Comparison of ENCODE assay signal across 23 mouse cellular contexts in genomic region chr4:55216175-55216545, GRCm38 (mm10).
A peak's percentile ranks its signal among the peaks of the same experiment; 100 is the strongest.
DNase-seq lines count a peak whose midpoint lies in the region; ATAC-seq and TF ChIP-seq lines count a peak whose summit lies in the region.
"Had no signal": no experiment of that assay in that cellular context is flagged by ENCODE, and none has a peak within 500 bp of the region (broad histone marks: within the 10 kb centered on the region; RNA-seq: fewer than 3 reads in every experiment).

No protein-coding gene starts in this region.

- peak overlapping the region; percentile 10; the same call in 1 of the 2 replicates for H3K9ac ChIP-seq in forebrain, embryonic 11.5 days (ENCODE audit: low read length)
- no peak overlapping the region for H3K9ac ChIP-seq in forebrain, embryonic 14.5 days (ENCODE audit: low read length)
- no peak overlapping the region for H3K9ac ChIP-seq in hindbrain, postnatal 0 days (replicated peaks; ENCODE audit: low read length)
- no peak overlapping the region for H3K9ac ChIP-seq in hindbrain, embryonic 16.5 days (ENCODE audit: low read depth, low read length)
- no peak overlapping the region for H3K9ac ChIP-seq in midbrain, embryonic 15.5 days
- no peak overlapping the region for H3K9ac ChIP-seq in midbrain, embryonic 13.5 days (replicated peaks)
- H3K9ac ChIP-seq in embryonic facial prominence, embryonic 14.5 days (ENCODE audit: low read depth, low read length) = no peak overlapping the region
- H3K9ac ChIP-seq: forebrain, embryonic 12.5 days; heart, embryonic 15.5 days; liver, postnatal 0 days had no signal

- H3K4me1 ChIP-seq in forebrain, embryonic 11.5 days (replicated peaks; ENCODE audit: control insufficient read depth, insufficient read depth, low read length) = peaks cover 5% of the 10 kb centered on the region; the same call in 1 of the 2 replicates
- H3K4me1 ChIP-seq in forebrain, embryonic 14.5 days (ENCODE audit: control insufficient read depth, insufficient read depth, low read length) = peaks cover 6% of the 10 kb centered on the region; the same call in 1 of the 2 replicates
- peaks cover 4% of the 10 kb centered on the region; the same call in 1 of the 2 replicates for H3K4me1 ChIP-seq in hindbrain, postnatal 0 days (ENCODE audit: insufficient read depth, low read length)
- H3K4me1 ChIP-seq in hindbrain, embryonic 16.5 days (ENCODE audit: control insufficient read depth, insufficient read depth, low read depth, low read length) = no peaks in the 10 kb centered on the region
- peaks cover 5% of the 10 kb centered on the region for H3K4me1 ChIP-seq in midbrain, embryonic 15.5 days
- peaks cover 13% of the 10 kb centered on the region for H3K4me1 ChIP-seq in midbrain, embryonic 13.5 days (replicated peaks)
- peaks cover 13% of the 10 kb centered on the region for H3K4me1 ChIP-seq in embryonic facial prominence, embryonic 14.5 days (ENCODE audit: control insufficient read depth, insufficient read depth, low read length)
- H3K4me1 ChIP-seq: heart, embryonic 15.5 days; megakaryocyte, embryonic 14.5 days had no signal

- no peaks in the 10 kb centered on the region for H3K36me3 ChIP-seq in forebrain, embryonic 11.5 days (ENCODE audit: control insufficient read depth, insufficient read depth, low read length)
- H3K36me3 ChIP-seq in forebrain, embryonic 14.5 days (ENCODE audit: control insufficient read depth, insufficient read depth, low read length) = no peaks in the 10 kb centered on the region
- H3K36me3 ChIP-seq in hindbrain, postnatal 0 days (ENCODE audit: insufficient read depth, low read length) = no peaks in the 10 kb centered on the region
- H3K36me3 ChIP-seq in hindbrain, embryonic 16.5 days (ENCODE audit: control insufficient read depth, insufficient read depth, low read length) = no peaks in the 10 kb centered on the region
- H3K36me3 ChIP-seq in midbrain, embryonic 15.5 days (replicated peaks) = no peaks in the 10 kb centered on the region
- no peaks in the 10 kb centered on the region for H3K36me3 ChIP-seq in midbrain, embryonic 13.5 days
- H3K36me3 ChIP-seq in embryonic facial prominence, embryonic 14.5 days (ENCODE audit: control insufficient read depth, insufficient read depth, low read length) = no peaks in the 10 kb centered on the region
- H3K36me3 ChIP-seq: forebrain, embryonic 12.5 days; heart, embryonic 15.5 days had no signal

- no peak for TF ChIP-seq CTCF in hindbrain, postnatal 0 days (IDR thresholded peaks at IDR 0.05; ENCODE audit: low read depth)

- no peak overlapping the region for H3K27ac ChIP-seq in forebrain, embryonic 11.5 days (ENCODE audit: low read depth, low read length)
- no peak overlapping the region for H3K27ac ChIP-seq in forebrain, embryonic 14.5 days (ENCODE audit: low read depth, low read length)
- H3K27ac ChIP-seq in hindbrain, postnatal 0 days = no peak overlapping the region
- H3K27ac ChIP-seq in hindbrain, embryonic 16.5 days (ENCODE audit: low read depth, low read length) = no peak overlapping the region
- peak overlapping the region; percentile 4; the same call in 1 of the 2 replicates for H3K27ac ChIP-seq in midbrain, embryonic 15.5 days
- H3K27ac ChIP-seq in midbrain, embryonic 13.5 days = no peak overlapping the region
- peak overlapping the region; percentile 45; the same call in 1 of the 2 replicates for H3K27ac ChIP-seq in embryonic facial prominence, embryonic 14.5 days (replicated peaks; ENCODE audit: low read depth, low read length)
- H3K27ac ChIP-seq: forebrain, embryonic 12.5 days; heart, embryonic 15.5 days; layer of hippocampus, adult 2 months had no signal

- ATAC-seq in forebrain, embryonic 11.5 days (replicated peaks; ENCODE audit: low FRiP score) = no peak
- ATAC-seq in forebrain, embryonic 14.5 days = no peak
- ATAC-seq in hindbrain, postnatal 0 days = no peak
- no peak; the same call in 1 of the 2 replicates for ATAC-seq in hindbrain, embryonic 16.5 days
- no peak for ATAC-seq in midbrain, embryonic 15.5 days (replicated peaks)
- ATAC-seq in midbrain, embryonic 13.5 days = no peak
- 0 out of 2 replicates have a peak, but pooled peaks have one; percentile 30 for ATAC-seq in embryonic facial prominence, embryonic 14.5 days (ENCODE audit: low read depth)
- ATAC-seq: CD4-positive, CD25-positive, alpha-beta regulatory T cell, adult 4 months; intestine, postnatal 0 days; liver, postnatal 0 days had no signal

- WGBS in forebrain, embryonic 11.5 days = 30% methylated on average over 6 of the region's 6 CpGs
- 40% methylated on average over 6 of the region's 6 CpGs for WGBS in forebrain, embryonic 14.5 days
- WGBS in hindbrain, postnatal 0 days = 51% methylated on average over 6 of the region's 6 CpGs
- 53% methylated on average over 6 of the region's 6 CpGs for WGBS in hindbrain, embryonic 16.5 days
- WGBS in midbrain, embryonic 15.5 days = 26% methylated on average over 6 of the region's 6 CpGs
- 22% methylated on average over 6 of the region's 6 CpGs for WGBS in midbrain, embryonic 13.5 days
- 25% methylated on average over 6 of the region's 6 CpGs for WGBS in embryonic facial prominence, embryonic 14.5 days

- DNase-seq in forebrain, embryonic 11.5 days (ENCODE audit: low spot score) = no peak
- no peak for DNase-seq in forebrain, embryonic 14.5 days (ENCODE audit: low spot score)
- DNase-seq in hindbrain, postnatal 0 days (ENCODE audit: low spot score) = peak; percentile 3
- DNase-seq in embryonic facial prominence, embryonic 14.5 days (ENCODE audit: low spot score) = no peak
- no peak for DNase-seq in ovary, postnatal 10 days (ENCODE audit: low spot score)
- DNase-seq: adrenal gland, postnatal 14 days; cerebellum, adult 2 months; cerebellum, postnatal 36 days; heart, postnatal 4 days; kidney, postnatal 25 days; liver, postnatal 0 days; lung, postnatal 36 days; right cerebral cortex, adult 18-20 months; right cerebral cortex, postnatal 4 days had no signal

- no peaks in the 10 kb centered on the region for H3K9me3 ChIP-seq in forebrain, embryonic 11.5 days (ENCODE audit: control insufficient read depth, low read length)
- H3K9me3 ChIP-seq in forebrain, embryonic 14.5 days (replicated peaks; ENCODE audit: control insufficient read depth, low read length) = no peaks in the 10 kb centered on the region
- H3K9me3 ChIP-seq in hindbrain, postnatal 0 days (ENCODE audit: low read length) = no peaks in the 10 kb centered on the region
- H3K9me3 ChIP-seq in hindbrain, embryonic 16.5 days (ENCODE audit: control insufficient read depth, low read length) = no peaks in the 10 kb centered on the region
- no peaks in the 10 kb centered on the region for H3K9me3 ChIP-seq in midbrain, embryonic 15.5 days
- no peaks in the 10 kb centered on the region for H3K9me3 ChIP-seq in midbrain, embryonic 13.5 days
- no peaks in the 10 kb centered on the region for H3K9me3 ChIP-seq in embryonic facial prominence, embryonic 14.5 days (ENCODE audit: control insufficient read depth, low read length)
- H3K9me3 ChIP-seq: forebrain, embryonic 12.5 days; heart, embryonic 15.5 days; megakaryocyte, embryonic 14.5 days had no signal

- no peaks in the 10 kb centered on the region for H3K27me3 ChIP-seq in forebrain, embryonic 11.5 days (ENCODE audit: control insufficient read depth, insufficient read depth, low read length)
- H3K27me3 ChIP-seq in forebrain, embryonic 14.5 days (replicated peaks; ENCODE audit: control insufficient read depth, insufficient read depth, low read length) = no peaks in the 10 kb centered on the region
- no peaks in the 10 kb centered on the region for H3K27me3 ChIP-seq in hindbrain, postnatal 0 days (ENCODE audit: insufficient read depth, low read length)
- no peaks in the 10 kb centered on the region for H3K27me3 ChIP-seq in hindbrain, embryonic 16.5 days (replicated peaks; ENCODE audit: control insufficient read depth, insufficient read depth, low read length)
- H3K27me3 ChIP-seq in midbrain, embryonic 15.5 days (replicated peaks) = no peaks in the 10 kb centered on the region
- no peaks in the 10 kb centered on the region for H3K27me3 ChIP-seq in midbrain, embryonic 13.5 days
- H3K27me3 ChIP-seq in embryonic facial prominence, embryonic 14.5 days (replicated peaks; ENCODE audit: control insufficient read depth, insufficient read depth, low read length) = no peaks in the 10 kb centered on the region
- H3K27me3 ChIP-seq: forebrain, embryonic 12.5 days; heart, embryonic 15.5 days; megakaryocyte, embryonic 14.5 days had no signal

- no peak overlapping the region for H3K4me2 ChIP-seq in forebrain, embryonic 11.5 days (ENCODE audit: low read depth, low read length, severe bottlenecking)
- no peak overlapping the region for H3K4me2 ChIP-seq in forebrain, embryonic 14.5 days (ENCODE audit: low read length)
- H3K4me2 ChIP-seq in hindbrain, postnatal 0 days (ENCODE audit: low read depth, low read length) = no peak overlapping the region
- no peak overlapping the region for H3K4me2 ChIP-seq in hindbrain, embryonic 16.5 days (ENCODE audit: low read length)
- H3K4me2 ChIP-seq in midbrain, embryonic 15.5 days = no peak overlapping the region
- H3K4me2 ChIP-seq in midbrain, embryonic 13.5 days (replicated peaks) = no peak overlapping the region
- H3K4me2 ChIP-seq in embryonic facial prominence, embryonic 14.5 days (ENCODE audit: low read depth, low read length) = no peak overlapping the region
- H3K4me2 ChIP-seq: forebrain, embryonic 12.5 days; heart, embryonic 15.5 days had no signal

- H3K4me3 ChIP-seq in forebrain, embryonic 11.5 days (ENCODE audit: low read depth, low read length) = no peak overlapping the region
- no peak overlapping the region for H3K4me3 ChIP-seq in forebrain, embryonic 14.5 days (ENCODE audit: low read depth, low read length)
- H3K4me3 ChIP-seq in hindbrain, postnatal 0 days (ENCODE audit: low read length) = no peak overlapping the region
- no peak overlapping the region for H3K4me3 ChIP-seq in hindbrain, embryonic 16.5 days (ENCODE audit: low read length)
- H3K4me3 ChIP-seq in midbrain, embryonic 15.5 days = no peak overlapping the region
- no peak overlapping the region for H3K4me3 ChIP-seq in midbrain, embryonic 13.5 days (replicated peaks)
- no peak overlapping the region for H3K4me3 ChIP-seq in embryonic facial prominence, embryonic 14.5 days (ENCODE audit: low read depth, low read length)
- H3K4me3 ChIP-seq: forebrain, embryonic 12.5 days; heart, embryonic 15.5 days; layer of hippocampus, adult 2 months; megakaryocyte, embryonic 14.5 days had no signal

Comparison
In these comparisons a context has a peak if more than half of its experiments do, and no peak if none do; other contexts are left out.
1. H3K27ac ChIP-seq: peak in midbrain, embryonic 15.5 days (single experiment) and embryonic facial prominence, embryonic 14.5 days (single experiment); none in forebrain, embryonic 11.5 days (single experiment), forebrain, embryonic 14.5 days (single experiment), hindbrain, postnatal 0 days (single experiment), hindbrain, embryonic 16.5 days (single experiment) and midbrain, embryonic 13.5 days (single experiment).